Mouse (Mus musculus): Measurements from ENCODE around the gene Tcp10c. TPM values are rescaled to one million over a fixed set of nuclear protein-coding genes. Genes with fewer than 3 reads are reported as not detected.
"Not testable (repeated sequence)": the region's sequence is repeated elsewhere in the genome, so short reads cannot be mapped to it uniquely, and the experiment has no call there.

The Tcp10c gene
- total RNA-seq, 2 experiments from 2014 or later, result not detected

GRCm38 (mm10) chr17:13381286-13381685 is 26.9 kb downstream of the Tcp10c start:
- ATAC-seq (replicated peaks; ENCODE audit: poor library complexity), result not testable (repeated sequence)

DNA sequence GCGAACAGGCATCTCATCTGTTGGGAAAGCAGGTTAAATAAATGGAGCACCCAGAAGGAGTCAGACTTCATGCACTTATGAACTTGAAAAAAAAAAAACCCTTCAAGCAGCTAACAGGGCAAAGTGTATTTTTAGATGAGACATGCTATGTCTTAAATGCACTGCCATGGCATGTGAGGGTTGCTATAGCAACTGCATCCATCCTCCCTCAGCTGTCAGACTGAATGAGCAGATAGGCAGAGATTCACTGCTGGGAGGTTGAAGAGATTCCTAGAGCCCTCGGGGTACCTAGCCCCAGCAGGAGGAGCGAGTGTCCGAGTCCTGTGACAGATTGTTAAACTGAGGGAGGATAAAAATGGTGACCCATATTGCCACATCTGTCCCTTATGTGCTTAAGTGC is 36.6 kb downstream of the Tcp10c start:
- not testable (repeated sequence) for ATAC-seq (replicated peaks; ENCODE audit: poor library complexity)

GRCm38 (mm10) chr17:13399961-13400360 is 45.6 kb downstream of the Tcp10c start:
- not testable (repeated sequence) for ATAC-seq (replicated peaks; ENCODE audit: poor library complexity)

DNA sequence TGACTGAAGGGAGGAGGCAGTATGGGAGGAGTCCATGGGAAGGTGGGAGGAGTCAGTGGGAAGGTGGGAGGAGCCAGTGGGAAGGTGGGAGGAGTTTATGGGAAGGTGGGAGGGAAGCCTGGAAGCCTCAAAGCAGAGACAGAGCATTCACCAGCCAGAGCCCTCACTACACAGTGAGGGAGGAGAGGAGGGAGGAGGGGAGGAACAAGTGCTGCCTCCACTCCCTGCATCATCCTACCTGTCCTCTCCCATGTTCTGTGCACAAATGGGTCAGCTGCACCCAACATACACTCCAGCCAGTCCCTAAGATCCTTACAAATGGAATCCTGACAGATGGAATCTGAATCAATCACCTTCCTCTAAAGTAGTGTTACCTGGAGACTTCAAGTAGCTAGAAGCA is 47.7 kb downstream of the Tcp10c start:
- not testable (repeated sequence) for ATAC-seq (replicated peaks; ENCODE audit: poor library complexity)

DNA sequence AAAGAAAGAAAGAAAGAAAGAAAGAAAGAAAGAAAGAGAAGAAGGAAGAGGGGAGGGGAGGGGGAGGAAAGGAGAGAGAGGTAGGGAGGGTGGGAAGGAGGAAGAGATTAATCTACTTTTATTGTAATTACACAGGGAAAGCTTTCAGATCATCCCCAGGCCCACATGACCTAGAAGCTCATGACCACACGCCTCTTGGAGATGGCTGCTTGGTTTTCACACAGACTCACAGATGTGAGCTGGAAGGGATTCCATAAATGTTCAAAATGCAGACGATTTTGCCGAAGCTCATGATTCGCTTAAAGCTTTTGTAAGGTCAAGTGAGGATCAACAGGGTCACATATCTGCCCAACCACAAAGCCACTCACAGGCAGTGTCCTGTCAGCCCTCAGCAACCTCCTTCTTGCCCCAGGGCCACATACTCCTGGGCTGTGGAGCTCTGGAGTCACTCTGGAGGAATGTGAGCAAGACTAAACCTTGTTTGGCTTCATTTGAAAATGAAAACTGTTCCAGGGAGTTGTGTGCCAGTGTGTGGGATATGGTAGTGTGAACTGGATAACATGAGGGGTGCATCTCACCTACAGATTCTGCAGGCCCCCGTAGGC is 49.3 kb downstream of the Tcp10c start:
- ATAC-seq (replicated peaks; ENCODE audit: poor library complexity), result not testable (repeated sequence)

DNA sequence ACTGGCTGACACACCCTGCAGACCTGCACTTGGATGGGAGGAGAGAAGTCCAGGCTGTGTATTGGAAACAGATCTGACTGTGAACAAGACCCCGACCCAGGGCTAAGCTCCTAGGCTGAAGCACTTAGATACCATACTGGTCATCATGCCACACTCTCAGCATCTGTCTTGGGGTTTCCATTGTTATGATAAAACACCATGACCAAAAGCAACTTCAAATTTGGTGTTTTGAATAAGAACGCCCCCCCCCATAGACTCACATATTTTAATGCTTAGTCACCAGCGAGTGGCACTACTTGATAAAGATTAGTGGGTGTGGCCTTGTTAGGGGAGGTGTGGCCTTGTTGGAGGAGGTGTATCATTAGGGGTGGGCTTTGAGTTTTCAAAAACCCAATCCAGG is 51.7 kb downstream of the Tcp10c start:
- ATAC-seq (replicated peaks; ENCODE audit: poor library complexity), result not testable (repeated sequence)

GRCm38 (mm10) chr17:13406701-13407100 is 52.3 kb downstream of the Tcp10c start:
- ATAC-seq (replicated peaks; ENCODE audit: poor library complexity), result not testable (repeated sequence)

GRCm38 (mm10) chr17:13407621-13408256 is 53.4 kb downstream of the Tcp10c start:
- ATAC-seq (replicated peaks; ENCODE audit: poor library complexity), result 0 out of 2 replicates have a peak, but pooled peaks have one; percentile 14

- not testable (repeated sequence) for ATAC-seq (replicated peaks; ENCODE audit: poor library complexity)
These were observed 53.9 kb downstream of the Tcp10c start for GRCm38 (mm10) chr17:13408257-13408633.

DNA sequence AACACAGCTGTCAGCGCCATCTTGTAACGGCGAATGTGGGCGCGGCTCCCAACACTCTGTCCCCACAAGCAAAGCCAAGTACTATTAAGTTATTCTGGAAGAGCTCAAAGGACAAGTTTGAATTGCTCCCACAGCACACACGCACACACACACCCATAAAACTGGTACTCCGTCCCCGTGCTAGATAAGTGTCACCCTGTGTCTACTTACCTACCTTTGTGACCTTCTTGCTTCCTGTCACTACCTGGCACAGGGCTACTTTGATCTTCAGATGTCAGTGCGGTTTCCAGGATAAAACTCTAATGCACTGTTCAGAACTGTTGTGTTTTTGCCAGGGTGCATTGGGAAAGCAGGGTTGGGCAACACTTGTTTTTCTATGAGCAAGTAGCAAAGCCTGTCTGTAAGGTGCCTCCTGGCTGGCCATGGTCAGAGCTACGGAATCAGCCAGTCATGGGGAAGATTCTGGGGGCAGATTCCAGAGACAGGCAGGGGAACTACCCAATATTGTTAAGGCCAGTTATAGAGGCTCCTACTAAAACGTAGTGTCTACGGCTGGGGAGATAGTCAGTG is 66.7 kb downstream of the Tcp10c start:
- ATAC-seq (replicated peaks; ENCODE audit: poor library complexity), result peak; percentile 54

- ATAC-seq (replicated peaks; ENCODE audit: poor library complexity), result not testable (repeated sequence)
These were observed 68.3 kb downstream of the Tcp10c start for GRCm38 (mm10) chr17:13422638-13423037.

- not testable (repeated sequence) for ATAC-seq (replicated peaks; ENCODE audit: poor library complexity)
These were observed 69.1 kb downstream of the Tcp10c start for GRCm38 (mm10) chr17:13423373-13424024.

GRCm38 (mm10) chr17:13424321-13424720 is 69.9 kb downstream of the Tcp10c start:
- not testable (repeated sequence) for ATAC-seq (replicated peaks; ENCODE audit: poor library complexity)

GRCm38 (mm10) chr17:13425694-13426093 is 71.3 kb downstream of the Tcp10c start:
- not testable (repeated sequence) for ATAC-seq (replicated peaks; ENCODE audit: poor library complexity)

GRCm38 (mm10) chr17:13426508-13426907 is 72.1 kb downstream of the Tcp10c start:
- ATAC-seq (replicated peaks; ENCODE audit: poor library complexity), result not testable (repeated sequence)

Other genes starting within 250 kb of the Tcp10c start
- not detected in 2 replicates for gene Unc93a, start 222.8 kb upstream of the Tcp10c start, total RNA-seq (2015)
- gene Unc93a, start 222.8 kb upstream of the Tcp10c start, total RNA-seq (2017), result 0.17 TPM in 1 of 2 replicates, not detected in the other
- not detected in 2 replicates for gene Smok2a, start 133.4 kb upstream of the Tcp10c start, total RNA-seq (2015)
- not detected in 2 replicates for gene Smok2a, start 133.4 kb upstream of the Tcp10c start, total RNA-seq (2017)
- gene Smok2b, start 124.3 kb upstream of the Tcp10c start, total RNA-seq (2015), result not detected in 2 replicates
- not detected in 2 replicates for gene Smok2b, start 124.3 kb upstream of the Tcp10c start, total RNA-seq (2017)

All from megakaryocyte progenitor cell, adult 5-6 weeks (primary cell).